Mouse (Mus musculus): ENCODE data around the gene Enpp5.

DNA sequence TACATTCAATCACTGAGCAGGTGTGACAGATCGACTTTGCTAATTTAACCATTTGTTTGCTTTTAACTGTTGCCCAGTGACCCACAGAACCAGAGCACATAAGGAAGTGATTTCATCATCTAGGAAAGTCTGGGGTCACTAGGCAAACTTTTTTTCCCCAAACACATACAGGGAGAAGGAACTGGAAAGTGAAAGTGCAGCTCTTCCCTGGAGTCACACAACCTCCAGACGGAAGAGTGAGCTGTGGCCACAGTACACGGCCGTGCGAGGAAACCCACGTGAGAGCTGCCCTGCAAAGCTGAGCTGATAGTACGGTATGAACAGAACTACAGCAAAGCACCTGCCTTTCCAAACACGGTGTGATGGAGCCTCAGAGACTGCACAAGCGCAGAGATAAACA, 22.3 kb downstream of the Enpp5 start:
- no peak for TF ChIP-seq CTCF (conservative IDR thresholded peaks at IDR 0.05; ENCODE audit: insufficient read depth, insufficient read length, low read depth, low read length)
- no peak for TF ChIP-seq POLR2A (IDR thresholded peaks at IDR 0.05; ENCODE audit: low read depth, low read length)

All from kidney, adult 2 months (tissue).